Mouse (Mus musculus): ENCODE data around the gene Ccdc151. TPM values are rescaled to one million over a fixed set of nuclear protein-coding genes. Genes with fewer than 3 reads are reported as not detected.

The Ccdc151 gene
- total RNA-seq, 2 experiments from 2014 or later: not detected

DNA sequence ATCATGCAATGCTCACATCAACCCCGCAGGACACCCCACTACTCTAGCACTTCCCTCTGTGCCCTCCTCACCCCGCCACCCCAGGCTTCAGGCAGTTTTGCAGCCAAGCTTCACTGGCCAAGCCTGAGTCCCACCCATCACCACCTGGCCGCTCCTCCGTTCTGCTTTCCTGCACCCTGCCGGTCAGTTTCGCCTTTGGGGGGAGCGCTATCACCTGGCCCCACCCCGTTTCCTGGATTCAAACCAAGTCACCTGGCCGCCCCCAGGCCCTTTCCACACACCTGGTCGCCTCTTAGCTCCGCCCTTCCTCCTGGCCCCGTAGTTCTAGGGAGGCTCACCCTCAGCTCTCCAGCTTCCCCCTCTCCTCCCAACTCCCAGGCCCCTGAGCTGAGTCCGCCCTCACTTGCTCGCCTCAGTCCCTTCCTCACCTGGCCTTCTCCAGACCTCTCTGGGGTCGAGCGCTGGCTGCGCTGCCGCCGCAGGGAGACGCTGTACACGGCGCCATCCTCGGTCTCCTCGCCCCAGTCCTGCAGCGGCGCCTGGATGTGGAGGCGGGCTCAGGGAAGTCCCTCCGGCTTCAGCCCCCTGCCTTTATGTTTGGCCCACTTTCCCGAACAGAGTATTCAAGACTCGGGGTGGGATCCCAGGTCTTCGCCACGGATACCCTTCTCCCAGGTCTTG, 13.9 kb downstream of the Ccdc151 start:
- no peak overlapping the region for H3K27ac ChIP-seq
- intact Hi-C loops (cut with DNase I): no loop called here
- no peak for DNase-seq
- no peak for TF ChIP-seq CTCF (IDR thresholded peaks at IDR 0.05)
- peak overlapping the region; percentile 78 for H3K4me3 ChIP-seq

DNA sequence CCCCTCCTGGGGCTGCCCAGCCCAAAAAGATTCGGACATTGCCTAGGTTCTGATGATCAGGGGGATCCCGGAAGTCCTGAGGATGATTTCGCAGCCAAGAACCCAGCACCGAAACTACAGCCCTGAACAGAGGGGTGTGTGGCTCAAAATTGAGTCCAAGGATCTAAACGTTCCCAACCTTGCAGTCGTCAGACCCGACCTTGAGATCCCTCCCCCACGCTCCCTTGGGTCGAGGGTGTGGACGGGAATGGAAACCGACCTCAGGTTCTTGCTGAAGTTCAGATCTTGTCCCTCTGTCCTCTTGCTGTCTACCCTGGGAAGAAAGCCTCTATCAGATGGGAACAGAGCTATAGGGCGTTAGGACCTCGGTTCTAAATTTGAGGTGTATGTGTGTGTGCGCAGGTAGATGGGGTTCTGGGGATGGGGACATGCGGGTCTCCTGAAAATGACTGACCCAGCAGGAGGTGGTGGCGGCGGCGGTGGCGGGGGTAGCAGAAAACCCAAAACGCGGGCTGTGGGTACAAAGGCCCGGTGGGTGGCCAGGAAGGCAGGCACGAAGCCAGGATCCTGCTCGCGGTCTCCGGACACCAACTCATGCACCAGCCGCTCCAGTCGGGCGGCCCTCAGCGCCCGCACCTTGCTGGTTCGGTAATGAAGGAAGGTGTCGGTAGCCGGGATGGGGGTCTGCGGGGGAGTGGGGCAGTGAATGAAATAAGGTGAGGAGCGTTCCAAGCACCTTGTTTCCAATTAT, 14.7 kb downstream of the Ccdc151 start:
- intact Hi-C loops (cut with DNase I): no loop called here
- Histone ChIP-seq H3K4me3 (peak overlapping the region; percentile 78; the same call in 1 of the 2 replicates), H3K27ac (no peak overlapping the region)
- no peak for TF ChIP-seq CTCF (IDR thresholded peaks at IDR 0.05)
- DNase-seq: no peak

DNA sequence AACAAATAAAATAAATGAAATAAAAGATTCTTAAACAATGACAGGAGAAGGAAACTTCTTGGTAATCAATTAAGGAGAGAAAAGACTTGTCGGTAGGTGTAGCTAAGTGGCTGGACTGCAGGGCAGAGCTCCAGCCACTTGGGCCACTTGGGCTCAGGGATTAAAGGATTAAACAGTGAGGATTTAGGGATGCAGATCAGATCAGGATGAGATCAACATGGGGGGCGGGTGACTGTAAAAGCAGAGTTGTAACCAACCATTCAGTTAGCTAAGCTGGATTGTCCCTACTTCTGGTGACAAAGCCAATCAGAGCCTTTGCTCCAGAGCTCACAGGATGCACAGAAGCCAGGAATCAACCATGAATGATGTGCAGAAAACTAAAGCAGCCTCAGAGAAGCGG, 18.5 kb downstream of the Ccdc151 start:
- no peak for DNase-seq
- TF ChIP-seq CTCF (IDR thresholded peaks at IDR 0.05): no peak
- no peak overlapping the region for H3K4me3 ChIP-seq
- no peak overlapping the region for H3K27ac ChIP-seq
- intact Hi-C loops (cut with DNase I): no loop called here

DNA sequence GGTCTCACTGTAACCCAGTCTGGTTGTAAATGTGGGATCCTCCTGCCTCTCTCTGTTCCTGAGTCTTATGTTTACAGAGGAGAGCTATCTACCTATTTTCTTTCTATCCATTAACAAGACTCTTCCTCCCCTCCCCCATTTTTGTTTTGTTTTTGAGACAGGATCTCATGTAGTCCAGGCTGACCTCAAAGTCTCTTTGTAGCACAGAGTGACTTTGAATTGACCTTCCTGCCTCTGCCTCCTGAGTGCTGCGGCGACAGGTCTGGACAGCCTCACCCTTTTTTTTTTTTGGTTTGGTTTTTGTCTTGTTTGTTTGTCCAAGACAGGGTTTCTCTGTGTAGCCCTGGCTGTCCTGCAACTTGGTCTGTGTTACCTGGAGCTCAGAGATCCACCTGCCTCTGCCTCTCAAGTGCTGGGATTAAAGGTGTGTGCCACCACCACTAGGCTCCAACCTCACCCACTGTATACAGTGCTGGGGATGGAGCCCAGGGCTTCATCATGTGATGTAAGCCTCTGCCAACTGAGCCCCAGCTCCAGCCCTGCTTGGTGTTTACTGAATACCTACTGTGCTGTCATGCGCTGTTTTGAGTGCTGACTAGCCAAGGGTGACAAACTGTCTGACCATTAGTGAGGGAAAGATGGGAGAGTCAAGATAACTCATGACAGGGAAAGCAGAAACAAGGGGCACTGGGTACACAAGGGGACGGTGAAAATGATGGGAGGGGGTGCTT, 23.9 kb downstream of the Ccdc151 start:
- no peak overlapping the region for H3K4me3 ChIP-seq
- intact Hi-C loops (cut with DNase I): loop anchor here (5.0 kb wide), 1 partner anchor 164 kb away; no protein-coding TSS in a partner anchor
- TF ChIP-seq CTCF (IDR thresholded peaks at IDR 0.05): no peak
- H3K27ac ChIP-seq: no peak overlapping the region
- DNase-seq: no peak

DNA sequence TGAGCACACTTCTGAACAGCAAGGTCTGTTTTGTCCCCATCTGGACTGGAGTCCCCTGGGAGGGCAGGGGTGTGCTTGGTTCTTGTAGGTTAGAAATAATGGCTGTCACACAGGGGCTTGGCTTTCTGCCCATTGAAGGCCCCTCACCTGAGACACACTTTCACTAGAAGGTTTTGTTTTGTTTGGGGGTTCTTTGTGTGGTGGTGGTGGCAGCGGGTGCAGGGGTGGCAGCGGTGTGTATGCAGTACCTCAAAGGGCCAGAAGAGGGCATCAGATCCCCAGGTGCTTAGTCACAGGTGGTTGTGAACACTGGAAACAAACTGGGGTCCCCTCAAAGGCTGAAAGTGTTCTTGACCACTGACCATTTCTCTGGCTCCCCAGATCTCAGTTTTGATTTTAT, 24.5 kb downstream of the Ccdc151 start:
- H3K4me3 ChIP-seq: no peak overlapping the region

DNA sequence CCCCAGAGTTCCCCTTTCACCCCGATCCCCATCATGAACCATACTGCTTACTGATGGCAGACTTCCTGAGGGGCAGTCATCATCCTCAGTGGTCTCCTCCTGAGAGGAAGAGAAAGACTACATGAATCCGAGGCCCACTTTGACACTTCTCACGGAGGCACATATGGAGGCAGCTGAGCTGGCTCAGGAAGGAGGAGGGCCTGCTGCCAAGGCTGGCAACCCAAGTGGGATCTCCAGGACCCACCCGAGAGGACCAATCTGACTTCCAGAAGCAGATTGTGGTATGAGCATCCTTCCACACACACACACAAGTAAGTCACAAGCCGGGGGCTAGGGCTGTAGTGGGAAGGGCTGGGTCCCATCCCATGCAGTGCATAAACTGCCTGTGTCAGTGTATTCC, 25.1 kb downstream of the Ccdc151 start:
- no peak overlapping the region for H3K4me3 ChIP-seq
- no peak overlapping the region for H3K27ac ChIP-seq
- TF ChIP-seq CTCF (IDR thresholded peaks at IDR 0.05): no peak
- no peak for DNase-seq
- intact Hi-C loops (cut with DNase I): loop anchor here (5.0 kb wide), 1 partner anchor 165 kb away; no protein-coding TSS in a partner anchor

More for the DNA sequence above, 24.5 kb downstream of the Ccdc151 start:
- H3K27ac ChIP-seq: no peak overlapping the region
- DNase-seq: peak; percentile 40
- TF ChIP-seq CTCF (IDR thresholded peaks at IDR 0.05): peak; percentile 77
- intact Hi-C loops (cut with DNase I): loop anchor here (5.0 kb wide), 1 partner anchor 164 kb away; no protein-coding TSS in a partner anchor

DNA sequence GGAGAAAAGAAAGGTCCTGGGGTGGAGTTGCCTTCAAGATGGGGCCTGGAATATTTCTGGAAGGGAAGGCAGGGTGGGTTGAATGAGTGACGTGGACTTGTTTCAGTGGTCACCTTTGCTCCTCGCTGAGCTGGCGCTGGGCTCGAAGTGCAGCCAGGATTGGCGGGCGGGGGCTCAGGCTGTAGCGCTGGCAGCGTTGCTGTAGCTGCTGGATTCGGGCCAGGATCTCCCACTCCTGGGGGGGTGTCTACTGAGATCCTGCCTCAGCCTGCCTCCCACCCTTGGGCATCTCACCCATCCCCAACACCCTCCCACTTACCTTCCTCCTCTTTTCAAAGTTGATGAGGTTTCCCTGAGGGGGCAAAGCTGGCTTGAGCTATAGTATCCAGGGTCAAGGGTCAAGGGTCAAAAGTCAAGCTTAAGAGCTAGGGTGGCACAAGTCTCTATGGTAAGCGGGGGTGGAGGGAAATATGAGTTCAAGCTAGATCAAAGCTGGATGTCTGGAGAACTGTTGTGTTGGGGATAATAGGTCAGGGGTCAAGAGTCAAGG, 25.7 kb downstream of the Ccdc151 start:
- TF ChIP-seq CTCF (IDR thresholded peaks at IDR 0.05): no peak
- intact Hi-C loops (cut with DNase I): loop anchor here (5.0 kb wide), 1 partner anchor 166 kb away; no protein-coding TSS in a partner anchor
- Histone ChIP-seq H3K27ac (no peak overlapping the region), H3K4me3 (no peak overlapping the region)
- DNase-seq: no peak

DNA sequence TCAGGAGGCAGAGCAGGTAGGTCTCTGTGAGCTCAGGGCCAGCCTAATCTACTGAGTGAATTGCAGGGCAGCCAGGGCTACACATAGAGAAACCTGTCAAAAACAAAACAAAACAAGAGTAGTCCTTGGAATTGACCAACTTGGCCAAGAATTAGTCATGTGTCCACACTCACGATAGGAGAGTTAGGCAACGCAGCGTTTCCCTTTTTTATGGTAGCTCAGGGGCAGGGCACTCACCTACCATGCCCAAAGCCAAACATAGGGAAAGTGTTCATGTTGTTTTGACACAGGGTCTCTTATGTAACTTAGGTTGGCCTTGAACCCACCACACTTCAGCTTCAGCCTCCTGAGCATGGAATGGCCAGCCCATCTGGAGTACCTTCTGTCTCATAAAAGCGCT, 33.1 kb downstream of the Ccdc151 start:
- no peak for TF ChIP-seq CTCF (IDR thresholded peaks at IDR 0.05)
- no peak overlapping the region for H3K4me3 ChIP-seq
- intact Hi-C loops (cut with DNase I): no loop called here
- H3K27ac ChIP-seq: no peak overlapping the region
- no peak for DNase-seq

DNA sequence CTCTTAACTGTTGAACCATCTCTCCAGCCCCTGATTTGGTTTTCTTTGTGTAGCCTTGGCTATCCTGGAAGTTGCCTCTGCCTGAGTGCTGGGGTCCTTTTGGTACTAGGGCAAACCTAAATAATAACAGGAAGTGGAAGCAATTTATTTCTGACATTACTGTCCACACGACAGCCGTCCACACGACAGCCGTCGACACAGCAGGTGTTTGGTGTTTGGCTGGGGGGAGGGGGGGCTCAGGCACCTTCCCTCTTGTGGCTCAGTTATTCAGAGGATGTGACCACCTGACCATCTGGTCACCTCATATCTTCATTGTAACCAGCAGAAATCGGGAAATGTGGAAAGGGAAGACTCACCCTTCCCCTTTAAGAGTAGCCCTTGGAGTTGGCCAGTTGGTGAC, 33.6 kb downstream of the Ccdc151 start:
- Histone ChIP-seq H3K4me3 (no peak overlapping the region), H3K27ac (no peak overlapping the region)
- intact Hi-C loops (cut with DNase I): no loop called here
- DNase-seq: no peak
- TF ChIP-seq CTCF (IDR thresholded peaks at IDR 0.05): no peak

DNA sequence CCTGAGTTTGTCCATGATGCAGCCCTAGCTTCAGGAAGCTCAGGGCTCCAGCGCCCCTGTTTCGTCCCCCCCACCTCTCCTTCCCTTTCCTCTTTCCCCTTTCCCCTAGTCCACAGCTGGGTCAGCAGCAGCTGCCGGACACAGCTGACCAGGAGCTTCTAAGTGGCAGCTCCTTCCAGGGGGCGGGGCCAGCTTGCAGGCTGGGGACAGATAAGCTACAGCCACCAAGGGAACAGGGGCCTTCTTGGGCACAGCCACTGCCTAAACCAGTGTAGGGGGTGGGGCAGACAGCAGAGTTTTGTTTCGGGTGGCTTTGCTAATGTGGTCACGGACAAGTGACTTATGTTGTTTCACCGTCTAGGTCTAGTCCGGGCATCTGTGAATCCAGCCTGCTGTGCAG, 39.0 kb downstream of the Ccdc151 start, which contains the start of gene Epor:
Gene Epor (minus strand): TSS at position 90 of the 400 bp plus-strand sequence.
- intact Hi-C loops (cut with DNase I): no loop called here
- no peak within 1 kb of the TSS; the same call in 1 of the 2 replicates for H3K27ac ChIP-seq
- TF ChIP-seq CTCF (IDR thresholded peaks at IDR 0.05): no peak

DNA sequence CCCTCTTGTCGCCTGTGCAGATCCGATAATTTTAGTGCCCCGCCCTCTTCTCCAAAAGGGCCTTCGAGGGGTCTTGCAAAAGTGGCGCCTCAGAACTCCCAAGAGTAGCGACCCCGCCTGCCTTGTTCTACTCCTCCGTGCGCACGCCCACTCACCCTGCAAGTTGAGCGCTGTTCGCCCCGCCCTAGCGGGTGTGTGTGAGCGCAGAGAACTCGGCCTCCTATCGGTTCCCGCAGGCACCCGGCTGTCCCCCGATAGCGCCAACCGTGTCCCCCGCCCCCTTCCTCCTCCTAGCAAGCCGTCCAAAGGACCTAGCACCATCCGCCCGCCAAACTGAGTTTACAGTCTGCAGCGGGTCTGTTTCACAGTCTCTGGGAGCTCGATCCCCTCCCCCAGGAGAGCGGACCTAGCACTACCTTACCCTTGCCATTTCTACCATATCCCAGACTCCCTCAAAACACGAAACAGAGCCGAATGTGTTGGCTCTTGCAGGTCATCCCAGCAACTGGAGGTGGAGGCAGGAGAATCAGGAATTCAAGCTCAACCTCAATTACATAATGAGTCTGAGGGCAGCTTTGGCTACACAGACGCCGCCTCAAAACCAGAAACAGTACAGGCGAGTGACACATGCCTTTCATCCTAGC, 39.9 kb downstream of the Ccdc151 start:
- intact Hi-C loops (cut with DNase I): no loop called here
- TF ChIP-seq CTCF (IDR thresholded peaks at IDR 0.05): no peak
- H3K27ac ChIP-seq: no peak overlapping the region; the same call in 1 of the 2 replicates
- peak overlapping the region; percentile 68 for H3K4me3 ChIP-seq
- peak; percentile 64 for DNase-seq

More for the DNA sequence above, 39.0 kb downstream of the Ccdc151 start, which contains the start of gene Epor:
- peak within 1 kb of the TSS; percentile 68 for H3K4me3 ChIP-seq
- peak; percentile 58 for DNase-seq

DNA sequence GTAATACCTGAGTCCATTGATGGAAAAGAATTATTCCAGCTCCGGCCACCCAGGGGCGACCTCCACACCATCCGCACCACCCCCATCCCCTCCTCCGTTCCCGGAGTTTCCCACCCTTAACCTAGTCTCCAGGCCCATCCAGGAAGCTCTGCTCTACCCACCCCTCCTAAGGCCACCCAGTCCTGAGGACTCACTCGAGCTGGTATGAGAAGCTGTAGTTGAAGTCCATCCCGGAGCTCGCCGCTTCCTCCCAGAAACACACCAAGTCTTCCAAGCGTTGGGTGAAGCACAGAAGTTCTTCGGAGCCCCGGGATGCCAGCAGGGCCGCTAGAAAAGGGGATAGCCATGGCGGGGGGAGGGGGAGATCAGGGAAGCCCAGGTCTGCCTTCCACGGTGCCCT, 40.4 kb downstream of the Ccdc151 start:
- no peak for DNase-seq
- H3K4me3 ChIP-seq: peak overlapping the region; percentile 68
- TF ChIP-seq CTCF (IDR thresholded peaks at IDR 0.05): no peak
- intact Hi-C loops (cut with DNase I): no loop called here
- no peak overlapping the region for H3K27ac ChIP-seq
